In the genomic region with DNA sequence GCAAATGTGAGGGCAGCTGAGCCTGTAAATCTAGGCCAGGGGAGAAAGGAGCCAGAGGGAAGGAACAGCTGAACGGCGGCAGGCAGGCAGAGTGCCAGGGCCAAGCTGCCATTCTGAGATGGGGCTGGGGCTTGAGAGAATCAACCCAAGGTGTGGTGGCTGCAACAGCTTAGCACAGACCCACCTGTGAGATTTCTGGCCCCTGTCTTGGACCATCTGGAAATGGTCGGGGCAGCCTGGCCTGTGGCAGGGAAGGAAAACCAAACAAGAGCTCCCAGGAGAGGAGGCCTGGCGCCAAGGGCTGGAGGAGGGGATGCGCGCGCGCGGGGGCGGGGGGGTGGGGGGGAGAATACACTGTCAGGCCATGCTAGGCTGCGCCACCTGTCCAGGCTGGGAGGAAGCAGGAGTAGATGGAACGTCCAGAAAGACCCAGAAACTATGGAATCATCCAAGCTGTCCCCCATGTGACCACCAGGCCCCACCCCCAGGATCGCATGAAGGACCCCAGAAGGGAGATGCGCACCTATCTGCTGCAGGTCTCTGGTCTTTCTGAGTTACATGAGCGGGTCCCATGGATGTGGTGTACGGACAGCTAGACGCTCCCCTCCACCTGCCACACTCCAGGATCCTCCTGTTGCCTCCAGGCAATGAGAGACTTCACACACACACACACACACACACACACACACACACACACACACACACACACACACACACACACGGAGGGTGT, we compare ENCODE assay signal across 8 mouse cellular contexts. TPM values are rescaled to one million over a fixed set of nuclear protein-coding genes. Genes with fewer than 3 reads are reported as not detected.
DNase-seq lines count a peak whose midpoint lies in the region; ATAC-seq lines count a peak whose summit lies in the region.

No protein-coding gene starts in this region.

- no peak overlapping the region for H3K9ac ChIP-seq in hindbrain, embryonic 15.5 days

- no peaks in the 10 kb centered on the region for H3K9me3 ChIP-seq in hindbrain, embryonic 15.5 days

- WGBS in hindbrain, embryonic 15.5 days, result 50% methylated on average over 18 of the region's 18 CpGs

- H3K36me3 ChIP-seq in hindbrain, embryonic 15.5 days, result no peaks in the 10 kb centered on the region

- peaks cover 21% of the 10 kb centered on the region for H3K27me3 ChIP-seq in hindbrain, embryonic 15.5 days

- peaks cover 37% of the 10 kb centered on the region for H3K4me1 ChIP-seq in hindbrain, embryonic 15.5 days (replicated peaks)

- H3K4me3 ChIP-seq in hindbrain, embryonic 15.5 days, result no peak overlapping the region

- DNase-seq in adrenal gland, adult 2 months, result peak; percentile 38
- DNase-seq in adrenal gland, postnatal 10 days, result no peak
- peak; percentile 37 for DNase-seq in ovary, postnatal 36 days (ENCODE audit: low spot score)
- no peak for DNase-seq in ovary, postnatal 14 days (ENCODE audit: low spot score)
- peak; percentile 95 for DNase-seq in left cerebral cortex, postnatal 4 days
- no peak for DNase-seq in c-Kit-positive CD71-positive TER-119-positive erythroid progenitor cells, embryonic 14.5 days (ENCODE audit: low spot score)
- no peak for DNase-seq in spleen, postnatal 4 days (ENCODE audit: low spot score in 2 of 2)

- intact Hi-C loops in left cerebral cortex, postnatal 4 days (cut with DNase I), result no loop called here

- peak; percentile 44; the same call in 1 of the 2 replicates for ATAC-seq in hindbrain, embryonic 15.5 days (ENCODE audit: low FRiP score, low read depth)

- no peak overlapping the region for H3K27ac ChIP-seq in hindbrain, embryonic 15.5 days (replicated peaks)

- no peak overlapping the region; the same call in 1 of the 2 replicates for H3K4me2 ChIP-seq in hindbrain, embryonic 15.5 days

RNA-seq across cellular contexts. Expression of gene Tmem51, which starts 3.0 kb away (rescaled TPM):
- total RNA-seq in adrenal gland, adult 2 months (2021), result 1 to 10 TPM; 3.5 to 5.3 TPM
- 9.9 and 10.0 TPM in 2 replicates for polyA plus RNA-seq in adrenal gland, adult 2 months (2012; rRNA removed)
- total RNA-seq in adrenal gland, postnatal 10 days (2021), result 1 to 10 TPM; 4.8 to 5.9 TPM
- polyA plus RNA-seq in hindbrain, embryonic 15.5 days (2015; fragmentation: Nextera tagmentation; extraction: Ambion mirVana), result 8.0 and 8.3 TPM in 2 replicates
- 1 to 10 TPM; 5.2 to 5.5 TPM for total RNA-seq in left cerebral cortex, postnatal 4 days (2021)

Comparison
In these comparisons a context has a peak if more than half of its experiments do, and no peak if none do; other contexts are left out.
1. DNase-seq: peak in adrenal gland, adult 2 months (single experiment), ovary, postnatal 36 days (single experiment) and left cerebral cortex, postnatal 4 days (single experiment); none in adrenal gland, postnatal 10 days (single experiment), ovary, postnatal 14 days (single experiment), c-Kit-positive CD71-positive TER-119-positive erythroid progenitor cells, embryonic 14.5 days (single experiment) and spleen, postnatal 4 days (0 of 2).